Mouse (Mus musculus): ENCODE measurements around the gene Aldh3a2. TPM values are rescaled to one million over a fixed set of nuclear protein-coding genes. Genes with fewer than 3 reads are reported as not detected.

Aldh3a2 gene
- polyA plus RNA-seq, 1 experiment from 2014 or later = 41.0 TPM

DNA sequence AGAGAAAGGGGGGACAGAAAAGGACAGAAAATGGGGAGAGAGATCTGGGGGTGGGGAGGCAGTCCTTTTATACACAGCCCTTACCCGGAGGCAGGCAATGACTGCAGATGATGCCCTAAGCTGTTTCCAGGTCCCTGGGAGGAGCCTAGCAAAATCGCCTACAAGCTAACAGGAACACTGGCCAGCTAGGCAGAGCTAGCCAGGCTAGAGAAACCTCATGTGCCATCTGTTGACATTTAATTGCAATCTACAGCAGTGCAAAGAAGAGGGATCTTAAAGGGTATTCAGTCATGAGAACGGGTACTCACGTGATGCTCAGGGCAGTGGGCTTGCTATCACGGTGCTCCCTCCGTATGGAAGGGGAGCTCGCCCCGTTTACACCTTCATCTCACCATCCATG, 39.4 kb downstream of the Aldh3a2 start:
- 80% methylated on average over 8 of the region's 8 CpGs for WGBS
- Histone ChIP-seq H3K9ac (no peak overlapping the region), H3K4me2 (no peak overlapping the region), H3K4me3 (replicated peaks) (no peak overlapping the region), H3K36me3 (no peaks in the 10 kb centered on the region), H3K4me1 (0 out of 2 replicates have a peak, but pooled peaks cover 3% of the 10 kb centered on the region), H3K27me3 (replicated peaks) (no peaks in the 10 kb centered on the region), H3K9me3 (no peaks in the 10 kb centered on the region), H3K27ac (no peak overlapping the region)
- ATAC-seq (ENCODE audit: insufficient read depth, low FRiP score, low read depth) = no peak

DNA sequence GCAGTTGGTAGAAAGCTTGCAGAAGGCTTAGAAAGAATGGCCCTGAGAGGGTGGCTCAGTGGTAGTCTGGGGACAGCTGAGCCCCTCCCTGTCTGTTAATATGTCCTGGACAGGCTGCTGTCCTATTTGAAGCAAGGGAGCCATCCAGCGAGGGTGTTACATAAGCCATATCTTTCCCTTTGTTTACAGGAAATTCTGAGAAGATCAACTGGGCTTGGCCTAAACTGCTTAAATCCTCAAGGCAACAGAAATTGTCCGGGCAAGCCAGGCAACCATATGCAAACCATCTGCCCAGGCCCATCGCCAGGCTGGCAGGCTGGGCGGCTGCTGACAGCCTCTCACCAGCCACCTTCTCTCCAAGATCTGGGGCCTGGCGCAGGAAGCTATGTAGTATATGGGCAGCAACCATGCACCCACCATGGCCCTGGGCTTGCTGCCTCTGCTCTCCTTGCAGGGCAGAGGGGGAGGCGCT, 41.3 kb downstream of the Aldh3a2 start:
- WGBS = 76% methylated on average over 6 of the region's 6 CpGs
- H3K9me3 ChIP-seq = no peaks in the 10 kb centered on the region
- no peaks in the 10 kb centered on the region for H3K27me3 ChIP-seq (replicated peaks)
- H3K9ac ChIP-seq = no peak overlapping the region
- no peak overlapping the region for H3K27ac ChIP-seq
- no peaks in the 10 kb centered on the region for H3K36me3 ChIP-seq
- no peak overlapping the region for H3K4me2 ChIP-seq
- H3K4me3 ChIP-seq (replicated peaks) = no peak overlapping the region
- no peak for ATAC-seq (ENCODE audit: insufficient read depth, low FRiP score, low read depth)
- H3K4me1 ChIP-seq = 0 out of 2 replicates have a peak, but pooled peaks cover 3% of the 10 kb centered on the region

DNA sequence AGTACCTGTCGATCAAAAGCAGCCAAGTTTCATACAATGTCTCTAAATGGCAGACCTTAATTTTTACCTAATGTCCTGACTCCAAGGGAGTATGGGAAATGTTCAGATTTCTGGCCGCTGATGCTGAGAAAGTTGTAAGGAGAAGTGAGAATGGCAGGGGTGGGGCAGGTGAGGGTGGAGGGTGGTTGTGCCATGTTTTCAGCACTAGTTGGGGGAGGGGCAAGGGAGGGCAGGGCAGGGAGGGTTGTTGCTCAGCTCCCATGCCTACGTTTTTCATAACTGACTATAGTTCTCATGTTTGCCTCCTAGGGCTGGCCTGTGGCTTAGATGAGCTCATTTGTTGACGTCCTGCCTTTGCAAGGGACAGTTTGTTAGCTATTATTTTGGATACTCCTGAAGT, 41.8 kb downstream of the Aldh3a2 start:
- H3K27ac ChIP-seq = no peak overlapping the region

DNA sequence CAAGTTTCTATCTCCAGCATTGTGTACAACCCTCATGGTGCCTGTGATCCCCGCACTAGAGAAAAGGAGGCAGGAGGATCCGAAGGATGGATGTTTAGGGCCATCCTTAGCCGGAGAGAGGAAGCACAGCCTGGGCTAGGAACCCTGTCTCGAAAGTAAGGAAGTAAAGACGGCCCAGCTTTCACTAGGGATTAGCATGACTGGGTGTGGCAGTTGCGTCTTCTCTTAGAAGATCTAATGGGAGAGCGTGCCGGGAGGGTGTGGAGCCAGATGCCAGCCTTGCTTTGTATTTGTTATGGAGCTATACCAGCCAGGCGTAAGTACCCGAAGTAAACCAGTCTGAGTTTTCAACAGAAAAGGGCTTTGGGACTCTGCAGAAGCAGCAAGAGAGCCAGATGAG, 42.4 kb downstream of the Aldh3a2 start:
- H3K4me1 ChIP-seq = 0 out of 2 replicates have a peak, but pooled peaks cover 3% of the 10 kb centered on the region
- WGBS = 79% methylated on average over 10 of the region's 10 CpGs
- H3K9ac ChIP-seq = no peak overlapping the region
- H3K27ac ChIP-seq = no peak overlapping the region
- H3K4me2 ChIP-seq = no peak overlapping the region
- H3K36me3 ChIP-seq = no peaks in the 10 kb centered on the region
- ATAC-seq (ENCODE audit: insufficient read depth, low FRiP score, low read depth) = no peak
- H3K9me3 ChIP-seq = no peaks in the 10 kb centered on the region
- no peaks in the 10 kb centered on the region for H3K27me3 ChIP-seq (replicated peaks)
- H3K4me3 ChIP-seq (replicated peaks) = no peak overlapping the region

More for the DNA sequence above, 41.8 kb downstream of the Aldh3a2 start:
- no peaks in the 10 kb centered on the region for H3K27me3 ChIP-seq (replicated peaks)
- no peak overlapping the region for H3K4me2 ChIP-seq
- H3K9ac ChIP-seq = no peak overlapping the region
- H3K9me3 ChIP-seq = no peaks in the 10 kb centered on the region
- no peaks in the 10 kb centered on the region for H3K36me3 ChIP-seq
- 60% methylated on average over 4 of the region's 4 CpGs for WGBS
- no peak overlapping the region for H3K4me3 ChIP-seq (replicated peaks)
- ATAC-seq (ENCODE audit: insufficient read depth, low FRiP score, low read depth) = no peak
- H3K4me1 ChIP-seq = 0 out of 2 replicates have a peak, but pooled peaks cover 3% of the 10 kb centered on the region

DNA sequence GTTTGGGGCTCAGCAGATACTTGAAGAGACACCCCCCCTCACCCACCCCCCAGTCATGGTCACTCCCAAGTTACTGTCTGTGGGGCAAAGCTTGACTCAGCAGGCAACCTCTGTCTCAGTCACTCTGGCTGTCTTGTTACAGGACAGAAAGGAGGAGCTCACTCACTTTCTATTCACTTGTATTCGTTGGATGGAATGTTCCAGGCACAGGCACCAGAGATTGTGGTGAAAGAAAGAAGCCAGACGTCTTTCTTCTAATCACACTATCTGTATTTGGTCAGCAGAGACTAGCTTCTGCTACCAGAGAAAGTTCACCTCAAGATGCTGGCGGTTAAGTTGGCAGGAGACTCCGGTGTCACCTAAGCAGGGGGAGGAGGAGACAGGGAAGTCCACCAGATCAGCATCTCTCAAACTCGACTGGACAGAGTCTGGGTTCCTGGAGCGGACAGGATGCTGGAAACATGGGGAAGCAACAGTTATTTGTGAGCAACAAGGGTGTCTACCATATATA, 43.0 kb downstream of the Aldh3a2 start:
- H3K4me2 ChIP-seq = no peak overlapping the region
- H3K27me3 ChIP-seq (replicated peaks) = no peaks in the 10 kb centered on the region
- H3K9ac ChIP-seq = no peak overlapping the region
- no peak overlapping the region for H3K4me3 ChIP-seq (replicated peaks)
- H3K36me3 ChIP-seq = no peaks in the 10 kb centered on the region
- WGBS = 69% methylated on average over 6 of the region's 6 CpGs
- no peaks in the 10 kb centered on the region for H3K9me3 ChIP-seq
- no peak overlapping the region for H3K27ac ChIP-seq
- 0 out of 2 replicates have a peak, but pooled peaks cover 3% of the 10 kb centered on the region for H3K4me1 ChIP-seq
- no peak for ATAC-seq (ENCODE audit: insufficient read depth, low FRiP score, low read depth)

DNA sequence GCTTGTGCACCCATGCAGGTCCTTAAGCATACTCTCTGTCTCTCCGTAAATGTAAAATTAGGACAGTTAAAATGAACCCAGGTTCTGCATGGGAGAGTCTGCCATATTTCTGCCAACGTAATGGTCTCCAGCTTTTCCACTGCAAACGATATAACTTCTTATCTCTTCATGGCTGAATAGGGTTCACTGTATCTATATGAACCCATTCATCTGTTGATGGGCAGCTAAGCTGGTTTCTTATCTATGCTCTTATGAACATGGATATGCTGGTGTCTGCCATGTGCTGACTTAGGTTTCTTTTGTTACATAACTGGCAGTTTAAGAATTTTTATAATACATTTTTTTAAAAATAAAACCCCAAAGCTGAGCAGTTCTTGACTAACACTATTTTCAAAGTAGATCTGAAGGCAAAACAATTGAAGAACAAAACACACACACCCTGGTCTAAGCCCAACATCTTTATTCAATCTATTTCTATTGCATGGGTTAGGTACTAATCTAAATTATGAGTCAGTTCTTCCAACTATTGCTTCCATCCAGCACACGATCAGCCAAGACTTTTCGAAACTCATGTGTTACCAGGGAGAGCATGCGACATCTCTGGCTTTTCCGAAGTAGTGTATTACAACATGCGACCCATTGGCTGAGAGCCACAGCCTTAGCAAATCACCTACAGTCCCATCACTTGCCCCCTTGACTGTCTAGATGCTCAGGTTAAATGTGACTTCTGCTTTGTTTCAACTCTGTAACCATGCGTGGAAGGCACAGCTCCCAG, 44.1 kb downstream of the Aldh3a2 start:
- Histone ChIP-seq H3K27me3 (replicated peaks) (no peaks in the 10 kb centered on the region), H3K36me3 (no peaks in the 10 kb centered on the region), H3K9me3 (no peaks in the 10 kb centered on the region), H3K9ac (no peak overlapping the region), H3K4me3 (replicated peaks) (no peak overlapping the region), H3K4me1 (0 out of 2 replicates have a peak, but pooled peaks cover 3% of the 10 kb centered on the region), H3K4me2 (no peak overlapping the region), H3K27ac (no peak overlapping the region)
- 82% methylated on average over 9 of the region's 9 CpGs for WGBS
- ATAC-seq (ENCODE audit: insufficient read depth, low FRiP score, low read depth) = no peak

DNA sequence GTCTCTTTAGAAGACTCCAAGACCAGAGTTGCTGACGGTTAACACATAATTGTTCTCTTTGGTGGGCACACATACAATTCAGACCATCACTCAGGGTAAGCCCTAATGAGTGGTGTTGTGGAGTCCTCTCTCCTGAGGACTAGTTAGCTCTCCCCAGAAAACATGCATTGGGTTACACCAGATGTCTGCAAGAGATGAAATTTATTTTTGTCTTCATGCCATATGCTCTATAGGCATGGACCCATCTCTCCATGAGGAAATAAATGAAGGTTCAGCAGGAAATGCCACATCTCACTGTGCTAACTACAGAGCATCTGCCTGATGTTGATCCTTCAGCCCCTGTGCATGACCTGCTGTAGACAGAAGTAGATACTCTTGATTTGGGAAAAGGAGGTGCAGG, 45.3 kb downstream of the Aldh3a2 start:
- 80% methylated on average over 1 of the region's 1 CpGs for WGBS
- Histone ChIP-seq H3K9me3 (no peaks in the 10 kb centered on the region), H3K27me3 (replicated peaks) (no peaks in the 10 kb centered on the region), H3K36me3 (no peaks in the 10 kb centered on the region), H3K4me2 (no peak overlapping the region), H3K27ac (no peak overlapping the region), H3K4me1 (0 out of 2 replicates have a peak, but pooled peaks cover 3% of the 10 kb centered on the region), H3K4me3 (replicated peaks) (no peak overlapping the region), H3K9ac (no peak overlapping the region)
- no peak for ATAC-seq (ENCODE audit: insufficient read depth, low FRiP score, low read depth)

DNA sequence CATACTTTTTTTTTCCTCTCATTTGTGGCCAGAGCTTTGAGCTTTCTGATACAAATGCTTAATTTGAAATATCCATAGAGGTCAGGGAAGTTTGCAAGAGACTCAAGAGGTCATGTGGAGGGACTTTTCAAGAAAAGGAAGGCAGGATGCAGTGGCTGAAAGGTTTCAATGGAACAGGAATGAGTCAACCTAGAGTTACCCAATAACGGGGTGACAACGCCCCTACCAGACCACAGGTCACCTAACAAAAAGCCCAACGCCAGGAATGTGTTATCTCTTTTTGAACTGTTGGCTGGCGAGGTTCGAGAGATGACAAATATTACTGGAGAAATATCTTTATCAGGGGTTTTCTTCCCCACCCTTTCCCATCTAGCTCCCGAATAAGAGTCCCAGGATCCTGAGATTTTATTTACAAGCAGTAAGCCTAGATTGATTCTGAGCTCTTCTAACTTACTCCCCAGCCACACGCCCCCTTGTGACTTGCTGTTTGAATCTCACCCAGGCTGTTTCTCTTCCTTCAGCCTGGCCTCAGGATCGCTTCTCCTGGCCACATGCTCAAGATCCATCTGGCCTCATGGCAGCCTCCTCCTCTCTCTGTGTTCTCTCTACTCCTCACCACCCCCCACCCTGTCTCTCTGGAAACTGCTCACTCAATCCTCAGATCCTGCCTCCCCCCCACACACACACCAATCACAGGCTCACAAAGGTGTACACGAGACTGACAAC, 46.9 kb downstream of the Aldh3a2 start:
- ATAC-seq (ENCODE audit: insufficient read depth, low FRiP score, low read depth) = no peak
- 49% methylated on average over 9 of the region's 9 CpGs for WGBS
- H3K4me1 ChIP-seq = no peaks in the 10 kb centered on the region
- H3K4me3 ChIP-seq (replicated peaks) = no peak overlapping the region
- no peaks in the 10 kb centered on the region for H3K9me3 ChIP-seq
- no peaks in the 10 kb centered on the region for H3K36me3 ChIP-seq
- no peak overlapping the region for H3K4me2 ChIP-seq
- H3K27ac ChIP-seq = no peak overlapping the region
- H3K27me3 ChIP-seq (replicated peaks) = no peaks in the 10 kb centered on the region
- no peak overlapping the region for H3K9ac ChIP-seq

DNA sequence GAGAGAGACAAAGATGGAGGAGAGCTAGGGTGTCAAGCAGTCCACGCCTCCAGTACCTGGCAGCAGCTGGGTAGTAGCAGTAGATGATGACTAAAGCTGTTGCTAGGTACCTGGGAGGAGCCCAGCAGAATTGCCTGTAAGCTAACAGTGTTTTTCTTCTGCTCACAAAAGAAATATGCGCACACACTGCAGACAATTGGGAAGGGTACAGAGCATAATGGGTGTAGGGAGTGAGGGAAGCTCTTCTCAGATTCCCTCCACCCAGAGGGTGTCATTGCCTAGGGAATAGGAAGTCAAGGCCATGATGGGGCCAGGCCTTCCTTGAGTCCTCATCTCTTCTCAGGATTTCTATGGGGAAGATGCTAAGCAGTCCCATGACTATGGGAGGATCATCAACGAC, 51.3 kb downstream of the Aldh3a2 start:
- no peaks in the 10 kb centered on the region for H3K9me3 ChIP-seq
- no peak overlapping the region for H3K9ac ChIP-seq
- H3K27ac ChIP-seq = no peak overlapping the region
- 81% methylated on average over 3 of the region's 3 CpGs for WGBS
- H3K36me3 ChIP-seq = no peaks in the 10 kb centered on the region
- 0 out of 2 replicates have a peak, but pooled peaks cover 7% of the 10 kb centered on the region for H3K27me3 ChIP-seq (replicated peaks)
- ATAC-seq (ENCODE audit: insufficient read depth, low FRiP score, low read depth) = no peak
- H3K4me2 ChIP-seq = no peak overlapping the region
- H3K4me3 ChIP-seq (replicated peaks) = no peak overlapping the region
- H3K4me1 ChIP-seq = no peaks in the 10 kb centered on the region

DNA sequence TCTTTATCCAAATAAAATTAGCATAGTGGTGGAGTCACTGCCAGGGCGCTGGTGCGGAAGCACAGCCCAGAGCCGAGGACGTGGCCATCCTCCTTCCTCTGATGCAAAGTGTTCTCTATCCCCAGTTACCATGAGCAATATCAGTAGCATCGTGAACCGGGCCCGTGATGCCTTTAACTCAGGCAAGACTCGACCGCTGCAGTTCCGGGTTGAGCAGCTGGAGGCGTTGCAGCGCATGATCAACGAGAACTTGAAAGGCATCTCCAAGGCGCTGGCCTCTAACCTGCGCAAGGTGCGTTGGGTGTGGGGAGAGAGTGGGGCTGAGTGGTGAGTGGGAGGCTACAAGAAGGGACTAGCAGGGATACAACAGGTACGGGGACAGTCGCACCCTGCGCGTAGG, 55.2 kb downstream of the Aldh3a2 start:
- Histone ChIP-seq H3K9ac (no peak overlapping the region), H3K27ac (no peak overlapping the region), H3K4me1 (peaks cover 8% of the 10 kb centered on the region; the same call in 1 of the 2 replicates), H3K4me3 (replicated peaks) (no peak overlapping the region), H3K36me3 (no peaks in the 10 kb centered on the region), H3K27me3 (replicated peaks) (0 out of 2 replicates have a peak, but pooled peaks cover 7% of the 10 kb centered on the region), H3K4me2 (no peak overlapping the region), H3K9me3 (no peaks in the 10 kb centered on the region)
- WGBS = 39% methylated on average over 20 of the region's 20 CpGs
- no peak for ATAC-seq (ENCODE audit: insufficient read depth, low FRiP score, low read depth)

DNA sequence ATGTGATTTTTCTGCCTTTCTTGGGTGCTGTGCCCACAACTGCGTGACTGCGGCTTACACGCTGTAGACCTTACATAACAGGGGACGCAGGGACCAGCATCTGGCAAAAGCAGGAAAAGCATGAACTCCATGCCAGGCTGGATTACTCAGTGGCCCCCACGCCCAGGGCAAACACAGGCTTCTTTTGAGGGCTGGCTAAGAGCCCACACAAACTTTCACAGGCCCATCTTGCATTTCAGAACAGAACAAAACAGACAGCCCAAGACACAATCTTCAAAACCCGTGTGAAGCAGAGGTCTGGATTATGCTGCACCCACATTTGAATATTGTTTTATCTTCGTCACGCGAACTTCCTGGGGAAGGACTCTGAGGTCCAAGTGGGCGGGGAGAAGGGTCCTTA, 58.9 kb downstream of the Aldh3a2 start:
- no peak for ATAC-seq (ENCODE audit: insufficient read depth, low FRiP score, low read depth)
- Histone ChIP-seq H3K9me3 (no peaks in the 10 kb centered on the region), H3K27ac (no peak overlapping the region), H3K36me3 (no peaks in the 10 kb centered on the region), H3K4me3 (replicated peaks) (no peak overlapping the region), H3K4me2 (no peak overlapping the region), H3K9ac (no peak overlapping the region), H3K4me1 (peaks cover 8% of the 10 kb centered on the region; the same call in 1 of the 2 replicates), H3K27me3 (replicated peaks) (0 out of 2 replicates have a peak, but pooled peaks cover 7% of the 10 kb centered on the region)
- 67% methylated on average over 10 of the region's 10 CpGs for whole genome bisulfite sequencing
